Mouse (Mus musculus) spleen, adult 10 weeks (tissue): ENCODE measurements around the gene Herc2. TPM values are rescaled to one million over a fixed set of nuclear protein-coding genes. Genes with fewer than 3 reads are reported as not detected.

ENCODE experiments used
- polyA plus RNA-seq: library from polyadenylated mRNA; stranded (reverse); fragments of 350-450 nt; fragmentation: Illumina TruSeq; extraction: RNeasy Lipid Tissue Mini Kit (QIAGEN cat#74804); gene quantifications from one replicate; pipeline ENCODE4 v1.2.3, GENCODE M21; 2015; ENCODE audit warnings: low replicate concordance; ENCODE audit not compliant: insufficient read depth

The Herc2 gene
- polyA plus RNA-seq = 48.6 TPM

GRCm38 (mm10) chr7:56049831-56050321 is at the start of gene Herc2:
Gene Herc2 (plus strand): TSS chr7:56050196.

DNA sequence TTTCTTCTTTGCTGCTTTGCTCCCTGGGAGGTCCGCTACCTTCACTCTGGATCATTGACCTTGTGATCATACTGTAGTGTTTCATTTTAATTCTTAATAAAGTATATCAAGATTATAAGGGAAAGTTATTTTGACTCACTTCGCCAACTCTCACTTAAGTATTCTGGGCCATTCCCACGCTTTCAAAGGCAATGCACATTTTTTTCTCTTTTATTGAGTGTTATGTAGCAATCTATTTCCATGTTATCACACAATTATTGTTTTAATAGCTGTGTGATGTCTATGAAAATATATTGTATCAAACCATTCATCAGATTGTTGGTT is 30.1 kb upstream of the Herc2 start, which contains the start of gene Nipa1:
TSS of gene Nipa1 (minus strand) at position 25 of the 324 bp plus-strand sequence.

GRCm38 (mm10) chr7:56239543-56239942 is 189.5 kb downstream of the Herc2 start, which contains the start of gene Oca2:
Gene Oca2 (plus strand): TSS chr7:56239760.

Other genes starting within 250 kb of the Herc2 start
- gene Cyfip1, start 208.5 kb upstream of the Herc2 start, polyA plus RNA-seq = 37.9 TPM
- 58.0 TPM for gene Nipa2, start 87.7 kb upstream of the Herc2 start, polyA plus RNA-seq
- 3.4 TPM for gene Nipa1, start 30.2 kb upstream of the Herc2 start, polyA plus RNA-seq
- gene Oca2, start 189.6 kb downstream of the Herc2 start, polyA plus RNA-seq = not detected